Mouse (Mus musculus) urinary bladder, postnatal 10 days (tissue): ENCODE measurements around the gene Olfr449.

Experiments
- DNase-seq: peaks from one replicate; pipeline ENCODE4 v3.0.0; 2022; ENCODE audit warnings: low spot score

Olfr449 gene

GRCm38 (mm10) chr6:42834084-42834483, at the start of gene Olfr449:
Gene Olfr449, plus strand, starts transcription at chr6:42834384.
- DNase-seq, result no peak

DNA sequence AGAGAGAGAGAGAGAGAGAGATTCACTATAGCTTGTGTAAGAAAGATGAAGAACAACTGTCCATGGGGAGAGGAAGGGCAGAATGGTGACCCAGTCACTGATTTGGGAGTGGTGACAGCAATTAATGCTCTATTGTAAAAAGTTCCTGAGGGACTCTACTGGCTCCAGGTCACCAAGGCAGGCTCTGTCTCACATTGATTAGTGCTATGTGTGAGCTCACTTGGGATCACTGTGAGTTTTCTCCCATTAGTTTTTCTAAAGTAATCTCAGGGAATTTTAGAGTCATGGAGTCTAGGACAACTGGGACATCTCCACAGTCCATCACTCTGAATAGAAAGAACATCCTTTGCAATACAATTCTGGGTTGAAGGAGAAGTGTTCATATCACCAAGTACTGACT, 49.4 kb upstream of the Olfr449 start, which contains the start of gene Olfr452:
Gene Olfr452 (plus strand): TSS at position 301 of the 400 bp plus-strand sequence.
- DNase-seq, result no peak

DNA sequence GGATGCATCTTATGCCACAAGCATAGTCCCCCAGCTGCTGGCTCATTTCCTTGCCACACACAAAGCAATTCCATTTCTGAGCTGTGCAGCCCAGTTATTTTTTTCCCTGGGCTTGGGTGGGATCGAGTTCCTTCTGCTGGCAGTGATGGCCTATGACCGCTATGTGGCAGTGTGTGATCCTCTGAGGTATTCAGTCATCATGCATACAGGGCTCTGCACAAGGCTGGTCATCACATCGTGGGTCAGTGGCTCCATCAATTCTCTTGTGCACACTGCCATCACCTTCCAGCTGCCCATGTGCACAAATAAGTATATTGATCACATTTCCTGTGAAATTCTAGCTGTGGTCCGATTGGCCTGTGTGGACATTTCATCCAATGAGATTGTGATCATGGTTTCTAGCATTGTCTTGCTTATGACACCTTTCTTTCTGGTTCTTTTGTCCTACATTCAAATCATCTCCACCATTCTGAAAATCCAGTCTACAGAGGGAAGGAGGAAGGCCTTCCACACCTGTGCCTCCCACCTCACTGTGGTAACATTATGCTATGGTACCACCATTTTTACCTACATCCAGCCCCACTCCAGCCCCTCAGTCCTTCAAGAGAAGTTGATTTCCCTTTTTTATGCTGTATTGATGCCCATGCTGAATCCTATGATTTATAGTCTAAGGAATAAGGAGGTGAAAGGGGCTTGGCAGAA, 43.8 kb upstream of the Olfr449 start:
- DNase-seq, result no peak

GRCm38 (mm10) chr6:42790949-42791556, 43.1 kb upstream of the Olfr449 start:
- no peak for DNase-seq

GRCm38 (mm10) chr6:42794982-42795381, 39.2 kb upstream of the Olfr449 start:
- DNase-seq, result no peak

GRCm38 (mm10) chr6:42811639-42812038, 22.5 kb upstream of the Olfr449 start, which contains the start of gene Olfr450:
Gene Olfr450, plus strand, starts transcription at chr6:42811939.
- no peak for DNase-seq

DNA sequence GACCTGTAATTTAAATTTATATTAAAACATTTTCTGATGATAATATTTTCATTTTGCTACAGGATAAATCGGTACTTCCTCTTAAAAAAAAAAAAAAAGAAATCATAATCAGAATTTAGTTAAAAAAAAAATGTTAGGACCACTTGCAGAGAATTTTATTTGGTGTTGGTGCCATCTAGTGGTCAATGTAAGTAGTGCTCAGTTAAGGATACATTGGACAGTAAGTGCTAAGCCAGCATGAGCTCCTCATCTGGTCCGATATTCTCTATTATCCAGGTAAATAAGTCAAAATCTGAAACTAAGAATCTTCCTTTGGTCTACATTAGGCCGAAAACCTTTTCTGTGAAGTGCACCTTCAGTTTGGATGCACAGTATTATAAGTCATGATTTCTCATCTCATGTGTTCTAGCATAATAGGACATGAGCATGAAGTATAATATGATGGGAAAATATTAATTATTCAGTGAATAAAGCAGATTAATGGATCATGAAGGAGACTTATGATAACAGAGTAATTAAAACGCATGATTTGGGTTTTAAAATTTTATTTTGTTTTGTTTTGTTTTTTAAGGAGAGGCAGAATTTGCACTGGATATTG, 26.1 kb downstream of the Olfr449 start:
- no peak for DNase-seq

GRCm38 (mm10) chr6:42869695-42870094, 35.5 kb downstream of the Olfr449 start:
- DNase-seq, result no peak

DNA sequence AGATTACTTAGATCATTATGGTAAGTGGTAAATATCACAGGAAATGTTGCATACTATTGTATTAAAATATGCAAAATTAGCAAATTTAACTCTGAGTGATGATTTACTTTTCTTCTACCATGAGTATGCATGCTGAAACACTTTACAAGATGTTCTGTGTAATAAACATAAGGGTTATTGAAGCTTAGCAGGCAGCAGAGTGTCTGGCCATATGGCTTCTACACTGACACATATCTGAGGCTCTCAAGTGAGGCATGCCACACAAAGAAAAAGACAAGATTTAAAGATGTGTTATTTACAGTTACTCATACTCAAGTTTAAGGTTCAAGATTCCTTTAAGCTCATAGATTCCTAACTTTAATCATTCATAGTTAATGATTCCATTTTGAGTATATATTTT, 42.1 kb downstream of the Olfr449 start:
- DNase-seq, result no peak
